ENCODE assay signal across 26 mouse cellular contexts in genomic region chr17:78889184-78889583, GRCm38 (mm10). TPM values are rescaled to one million over a fixed set of nuclear protein-coding genes. Genes with fewer than 3 reads are reported as not detected.
DNase-seq lines count a peak whose midpoint lies in the region; ATAC-seq lines count a peak whose summit lies in the region.
"Had no signal": no experiment of that assay in that cellular context is flagged by ENCODE, and none has a peak within 500 bp of the region (broad histone marks: within the 10 kb centered on the region; RNA-seq: fewer than 3 reads in every experiment).

No protein-coding gene starts in this region.

- H3K9ac ChIP-seq in forebrain, embryonic 15.5 days (replicated peaks) = no peak overlapping the region
- H3K9ac ChIP-seq in hindbrain, embryonic 16.5 days (ENCODE audit: low read depth, low read length) = no peak overlapping the region
- H3K9ac ChIP-seq: kidney, embryonic 15.5 days; limb, embryonic 15.5 days; stomach, embryonic 15.5 days had no signal

- H3K27ac ChIP-seq in forebrain, embryonic 15.5 days (replicated peaks) = no peak overlapping the region
- H3K27ac ChIP-seq in forebrain, embryonic 10.5 days = no peak overlapping the region
- H3K27ac ChIP-seq in hindbrain, embryonic 16.5 days (ENCODE audit: low read depth, low read length) = no peak overlapping the region
- H3K27ac ChIP-seq: heart, adult 2 months; kidney, embryonic 15.5 days; limb, embryonic 15.5 days; stomach, embryonic 15.5 days had no signal

- no peaks in the 10 kb centered on the region for H3K27me3 ChIP-seq in forebrain, embryonic 15.5 days
- no peaks in the 10 kb centered on the region for H3K27me3 ChIP-seq in forebrain, embryonic 10.5 days (ENCODE audit: poor library complexity, severe bottlenecking)
- H3K27me3 ChIP-seq in hindbrain, embryonic 16.5 days (replicated peaks; ENCODE audit: control insufficient read depth, insufficient read depth, low read length) = no peaks in the 10 kb centered on the region
- H3K27me3 ChIP-seq: kidney, embryonic 15.5 days; limb, embryonic 15.5 days; stomach, embryonic 15.5 days had no signal

- 0 out of 2 replicates have a peak, but pooled peaks cover 2% of the 10 kb centered on the region for H3K4me1 ChIP-seq in forebrain, embryonic 15.5 days
- H3K4me1 ChIP-seq in forebrain, embryonic 10.5 days = no peaks in the 10 kb centered on the region
- H3K4me1 ChIP-seq in hindbrain, embryonic 16.5 days (ENCODE audit: control insufficient read depth, insufficient read depth, low read depth, low read length) = no peaks in the 10 kb centered on the region
- H3K4me1 ChIP-seq: kidney, embryonic 15.5 days; limb, embryonic 15.5 days; megakaryocyte, embryonic 14.5 days; stomach, embryonic 15.5 days had no signal

- intact Hi-C loops in left cerebral cortex, postnatal 4 days (cut with DNase I) = no loop called here
- intact Hi-C loops in left cerebral cortex, postnatal 14 days (cut with DNase I) = no loop called here

- no peak overlapping the region for H3K4me3 ChIP-seq in forebrain, embryonic 15.5 days
- H3K4me3 ChIP-seq in forebrain, embryonic 10.5 days = no peak overlapping the region
- no peak overlapping the region for H3K4me3 ChIP-seq in hindbrain, embryonic 16.5 days (ENCODE audit: low read length)
- H3K4me3 ChIP-seq: heart, adult 2 months; kidney, embryonic 15.5 days; limb, embryonic 15.5 days; megakaryocyte, embryonic 14.5 days; stomach, embryonic 15.5 days had no signal

- H3K4me2 ChIP-seq in forebrain, embryonic 15.5 days (replicated peaks) = no peak overlapping the region
- H3K4me2 ChIP-seq in hindbrain, embryonic 16.5 days (ENCODE audit: low read length) = no peak overlapping the region
- H3K4me2 ChIP-seq: kidney, embryonic 15.5 days; limb, embryonic 15.5 days; stomach, embryonic 15.5 days had no signal

- no peaks in the 10 kb centered on the region for H3K9me3 ChIP-seq in forebrain, embryonic 15.5 days
- no peaks in the 10 kb centered on the region for H3K9me3 ChIP-seq in forebrain, embryonic 10.5 days
- no peaks in the 10 kb centered on the region for H3K9me3 ChIP-seq in hindbrain, embryonic 16.5 days (ENCODE audit: control insufficient read depth, low read length)
- H3K9me3 ChIP-seq: kidney, embryonic 15.5 days; limb, embryonic 15.5 days; stomach, embryonic 15.5 days had no signal

- whole genome bisulfite sequencing in forebrain, embryonic 15.5 days = 47% methylated on average over 3 of the region's 3 CpGs
- 62% methylated on average over 3 of the region's 3 CpGs for WGBS in forebrain, embryonic 10.5 days
- 36% methylated on average over 3 of the region's 3 CpGs for WGBS in hindbrain, embryonic 16.5 days

- no peaks in the 10 kb centered on the region for H3K36me3 ChIP-seq in forebrain, embryonic 15.5 days
- H3K36me3 ChIP-seq in forebrain, embryonic 10.5 days (replicated peaks) = no peaks in the 10 kb centered on the region
- no peaks in the 10 kb centered on the region for H3K36me3 ChIP-seq in hindbrain, embryonic 16.5 days (ENCODE audit: control insufficient read depth, insufficient read depth, low read length)
- H3K36me3 ChIP-seq: kidney, embryonic 15.5 days; limb, embryonic 15.5 days had no signal

- DNase-seq in forebrain, embryonic 10.5 days (ENCODE audit: extremely low spot score, low spot score) = no peak
- DNase-seq in left cerebral cortex, postnatal 4 days = peak; percentile 96
- no peak for DNase-seq in left cerebral cortex, adult 9 months (ENCODE audit: low spot score in 2 of 2)
- peak; percentile 99 for DNase-seq in cerebellum, postnatal 10 days
- no peak for DNase-seq in left cerebral cortex, postnatal 14 days (ENCODE audit: low spot score in 2 of 2)
- no peak for DNase-seq in gastrocnemius, postnatal 10 days
- DNase-seq: gastrocnemius, postnatal 14 days; heart, adult 2 months; right cerebral cortex, postnatal 25 days; thymus, adult 18-20 months; thymus, postnatal 4 days had no signal

- ATAC-seq in forebrain, embryonic 15.5 days (replicated peaks) = peak; percentile 46; the same call in 1 of the 2 replicates
- ATAC-seq in hindbrain, embryonic 16.5 days = peak; percentile 93
- ATAC-seq: intestine, postnatal 0 days; midbrain, embryonic 16.5 days had no signal

RNA-seq across cellular contexts. Expression of gene Eif2ak2, which starts 6.8 kb away (rescaled TPM):
- 2.3 and 3.1 TPM in 2 replicates for polyA plus RNA-seq in forebrain, embryonic 15.5 days (2015; fragmentation: Nextera tagmentation; extraction: Ambion mirVana)
- polyA plus RNA-seq in forebrain, embryonic 10.5 days (2016; fragmentation: Nextera tagmentation; extraction: Ambion mirVana) = 7.4 and 8.6 TPM in 2 replicates
- 1 to 10 TPM; 5.1 to 5.9 TPM for total RNA-seq in left cerebral cortex, postnatal 4 days (2021)
- 3.0 and 3.3 TPM in 2 replicates for polyA plus RNA-seq in hindbrain, embryonic 16.5 days (2015; fragmentation: Nextera tagmentation; extraction: Ambion mirVana)
- 1 to 10 TPM; 3.4 to 5.7 TPM for total RNA-seq in left cerebral cortex, postnatal 14 days (2021)
- total RNA-seq in gastrocnemius, postnatal 10 days (2021) = 1 to 10 TPM; 8.5 to 9.5 TPM

RNA-seq across cellular contexts. Expression of gene Sult6b1, which starts 17.6 kb away (rescaled TPM):
- polyA plus RNA-seq in forebrain, embryonic 15.5 days (2015; fragmentation: Nextera tagmentation; extraction: Ambion mirVana) = not detected in 2 replicates
- polyA plus RNA-seq in forebrain, embryonic 10.5 days (2016; fragmentation: Nextera tagmentation; extraction: Ambion mirVana) = 0.20 TPM in 1 of 2 replicates, not detected in the other
- total RNA-seq in left cerebral cortex, postnatal 4 days (2021) = under 1 TPM in 1 of 2 experiments, not detected in 1; 0.62 TPM
- 0.36 TPM in 1 of 2 replicates, not detected in the other for polyA plus RNA-seq in hindbrain, embryonic 16.5 days (2015; fragmentation: Nextera tagmentation; extraction: Ambion mirVana)
- total RNA-seq in left cerebral cortex, postnatal 14 days (2021) = not detected
- not detected for total RNA-seq in gastrocnemius, postnatal 10 days (2021)
- total RNA-seq: gastrocnemius, postnatal 14 days; heart, adult 2 months; hematopoietic stem cell, adult 5-6 weeks; layer of hippocampus, postnatal 10 days; left cerebral cortex, postnatal 10 days; neutrophil, adult 5-6 weeks had no signal
- polyA plus RNA-seq: heart, adult 2 months; kidney, embryonic 15.5 days; large intestine, adult 2 months; limb, embryonic 15.5 days; liver, embryonic 16.5 days; spleen, adult 2 months had no signal

RNA-seq across cellular contexts. Expression of gene Cebpzos, which starts 27.1 kb away (rescaled TPM):
- 98.1 and 110 TPM in 2 replicates for polyA plus RNA-seq in forebrain, embryonic 15.5 days (2015; fragmentation: Nextera tagmentation; extraction: Ambion mirVana)
- polyA plus RNA-seq in forebrain, embryonic 10.5 days (2016; fragmentation: Nextera tagmentation; extraction: Ambion mirVana) = 106 and 109 TPM in 2 replicates
- 10 to 100 TPM; 29.9 to 32.8 TPM for total RNA-seq in left cerebral cortex, postnatal 4 days (2021)
- 105 and 127 TPM in 2 replicates for polyA plus RNA-seq in hindbrain, embryonic 16.5 days (2015; fragmentation: Nextera tagmentation; extraction: Ambion mirVana)
- total RNA-seq in left cerebral cortex, postnatal 14 days (2021) = 10 to 100 TPM; 34.3 to 35.4 TPM
- total RNA-seq in gastrocnemius, postnatal 10 days (2021) = 10 to 100 TPM; 56.3 to 65.8 TPM

RNA-seq across cellular contexts. Expression of gene Cebpz, which starts 47.7 kb away (rescaled TPM):
- polyA plus RNA-seq in forebrain, embryonic 15.5 days (2015; fragmentation: Nextera tagmentation; extraction: Ambion mirVana) = 56.5 and 64.3 TPM in 2 replicates
- polyA plus RNA-seq in forebrain, embryonic 10.5 days (2016; fragmentation: Nextera tagmentation; extraction: Ambion mirVana) = 60.4 and 61.9 TPM in 2 replicates
- total RNA-seq in left cerebral cortex, postnatal 4 days (2021) = 10 to 100 TPM; 37.5 to 40.3 TPM
- polyA plus RNA-seq in hindbrain, embryonic 16.5 days (2015; fragmentation: Nextera tagmentation; extraction: Ambion mirVana) = 29.7 and 32.0 TPM in 2 replicates
- total RNA-seq in left cerebral cortex, postnatal 14 days (2021) = 10 to 100 TPM; 33.2 to 33.5 TPM
- total RNA-seq in gastrocnemius, postnatal 10 days (2021) = 10 to 100 TPM; 19.8 to 22.7 TPM

RNA-seq across cellular contexts. Expression of gene Ndufaf7, which starts 47.8 kb away (rescaled TPM):
- 65.6 and 65.7 TPM in 2 replicates for polyA plus RNA-seq in forebrain, embryonic 15.5 days (2015; fragmentation: Nextera tagmentation; extraction: Ambion mirVana)
- polyA plus RNA-seq in forebrain, embryonic 10.5 days (2016; fragmentation: Nextera tagmentation; extraction: Ambion mirVana) = 46.0 and 49.4 TPM in 2 replicates
- total RNA-seq in left cerebral cortex, postnatal 4 days (2021) = 10 to 100 TPM; 62.2 to 65.5 TPM
- 63.9 and 65.9 TPM in 2 replicates for polyA plus RNA-seq in hindbrain, embryonic 16.5 days (2015; fragmentation: Nextera tagmentation; extraction: Ambion mirVana)
- total RNA-seq in left cerebral cortex, postnatal 14 days (2021) = 10 to 100 TPM; 59.3 to 66.2 TPM
- 10 to 100 TPM; 31.1 to 31.3 TPM for total RNA-seq in gastrocnemius, postnatal 10 days (2021)

Comparison
In these comparisons a context has a peak if more than half of its experiments do, and no peak if none do; other contexts are left out.
1. DNase-seq: peak in left cerebral cortex, postnatal 4 days (single experiment) and cerebellum, postnatal 10 days (2 of 2); none in forebrain, embryonic 10.5 days (single experiment), left cerebral cortex, adult 9 months (0 of 2), left cerebral cortex, postnatal 14 days (0 of 2) and gastrocnemius, postnatal 10 days (single experiment).